Mouse (Mus musculus): Measurements from ENCODE around the gene Gm7102. TPM values are rescaled to one million over a fixed set of nuclear protein-coding genes. Genes with fewer than 3 reads are reported as not detected.
"Not testable (repeated sequence)": the region's sequence is repeated elsewhere in the genome, so short reads cannot be mapped to it uniquely, and the experiment has no call there.

Gene Gm7102
- 0.04 and 0.08 TPM in 2 replicates for polyA plus RNA-seq (2012; rRNA removed)

DNA sequence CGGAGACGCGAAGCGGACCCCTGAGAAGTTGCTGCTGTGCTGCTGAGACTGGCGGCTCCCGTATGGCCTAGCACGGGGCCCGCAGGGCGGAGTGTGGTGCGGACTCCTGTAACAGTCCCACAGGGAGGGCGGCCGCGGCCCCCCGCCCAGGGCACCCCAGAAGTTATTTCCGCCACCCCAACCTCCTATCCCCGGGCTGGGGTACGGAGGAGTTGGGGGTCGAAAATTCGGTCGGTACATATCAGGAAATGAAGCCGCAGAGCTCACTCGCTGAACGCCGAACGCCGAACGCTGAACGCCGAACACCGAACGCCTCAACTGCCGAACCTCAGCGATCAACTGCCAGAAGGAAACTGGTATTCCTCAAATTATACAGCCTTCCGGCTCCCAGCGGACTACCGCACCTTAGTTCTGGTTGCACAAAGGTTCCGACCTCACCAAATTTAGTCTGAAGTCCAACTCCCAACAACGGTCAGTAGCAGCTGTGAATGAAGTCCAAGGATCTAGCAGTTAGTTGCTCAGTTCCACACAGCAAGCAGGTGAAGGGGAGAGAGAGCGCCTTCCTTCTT, at the start of gene Gm7102:
Gm7102 (minus strand) TSS at position 554 of the 569 bp plus-strand sequence.
- DNase-seq (ENCODE audit: low spot score), result no peak

DNA sequence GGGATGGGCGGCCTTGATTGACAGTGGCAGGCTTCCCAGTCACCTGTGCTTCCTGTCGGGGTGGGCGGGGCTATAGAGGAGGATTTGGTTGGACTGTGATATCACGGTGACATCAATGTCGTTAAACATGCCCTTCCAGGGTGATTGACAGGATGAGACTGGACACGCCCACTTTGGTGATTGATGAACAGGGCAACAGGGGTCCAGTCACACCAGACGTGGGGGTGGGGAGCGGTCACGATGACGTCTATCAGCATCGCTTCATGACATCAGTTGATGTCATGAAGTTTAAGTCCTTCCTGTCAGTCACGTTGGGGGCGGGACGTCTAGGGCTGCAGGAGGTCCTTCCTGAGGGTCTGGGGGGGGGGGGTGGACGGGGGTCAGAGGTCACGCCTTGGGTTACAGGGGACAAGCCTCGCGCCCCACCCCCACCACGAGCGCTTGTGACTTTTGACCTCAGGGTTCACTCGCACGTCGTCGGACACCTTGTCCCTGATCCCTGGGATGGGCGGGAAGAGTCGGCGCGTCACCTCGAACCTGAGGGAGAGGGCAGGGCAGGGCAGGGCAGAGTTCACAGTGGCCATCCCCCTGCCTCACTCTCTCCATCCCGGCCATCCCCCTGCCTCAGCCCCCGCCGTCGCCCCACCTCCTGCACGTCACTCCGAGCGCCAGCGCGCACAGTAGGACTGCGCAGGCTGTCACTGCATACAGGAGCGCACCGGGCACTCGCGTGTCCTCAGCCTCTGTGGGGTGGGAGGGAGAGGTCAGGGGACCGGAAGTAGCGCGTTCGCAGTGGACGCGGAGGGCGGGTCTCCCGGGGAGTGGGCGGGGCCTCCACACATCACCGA, 48.8 kb upstream of the Gm7102 start:
- DNase-seq (ENCODE audit: low spot score), result no peak

GRCm38 (mm10) chr19:61223706-61224328, 47.7 kb upstream of the Gm7102 start:
- no peak for DNase-seq (ENCODE audit: low spot score)

GRCm38 (mm10) chr19:61207506-61207905, 31.4 kb upstream of the Gm7102 start:
- not testable (repeated sequence) for DNase-seq (ENCODE audit: low spot score)

- DNase-seq (ENCODE audit: low spot score), result no peak
These were observed 23.7 kb upstream of the Gm7102 start for GRCm38 (mm10) chr19:61199836-61200235.

DNA sequence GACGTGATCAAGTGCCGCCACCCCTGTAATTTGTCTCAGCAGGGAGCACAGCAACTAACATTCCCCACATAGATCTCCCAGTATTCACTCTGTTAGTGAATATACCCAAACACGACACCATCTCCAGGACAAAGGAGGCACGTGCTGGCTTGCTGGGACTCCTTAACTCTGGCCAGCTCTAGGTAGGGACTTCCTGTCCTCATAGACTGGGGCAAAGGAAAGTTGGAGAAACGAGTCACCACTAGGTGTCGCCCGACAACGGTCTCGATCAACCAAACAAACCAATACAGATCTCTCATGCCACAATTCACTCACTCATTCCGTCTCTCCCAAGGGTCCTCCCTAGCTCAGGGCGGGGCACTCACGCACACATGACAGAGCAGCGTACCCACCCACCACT, 23.2 kb upstream of the Gm7102 start:
- peak; percentile 55 for DNase-seq (ENCODE audit: low spot score)

DNA sequence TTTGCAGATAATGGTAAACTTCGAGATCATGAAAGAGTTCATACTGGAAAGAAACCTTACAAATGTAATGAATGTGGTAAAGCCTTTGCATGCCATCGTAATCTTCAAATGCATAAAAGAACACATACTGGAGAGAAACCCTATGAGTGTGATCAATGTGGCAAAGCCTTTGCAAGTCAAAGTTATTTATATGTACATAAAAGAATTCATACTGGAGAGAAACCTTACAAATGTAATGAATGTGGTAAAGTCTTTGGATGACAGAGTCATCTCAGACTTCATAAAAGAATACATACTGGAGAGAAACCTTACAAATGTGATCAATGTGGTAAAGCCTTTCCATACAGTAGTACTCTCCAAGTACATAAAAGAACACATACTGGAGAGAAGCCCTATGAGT, 7.5 kb upstream of the Gm7102 start, which contains the start of gene Gm6020:
Gm6020 (plus strand) TSS at position 301 of the 400 bp plus-strand sequence.
- DNase-seq (ENCODE audit: low spot score), result not testable (repeated sequence)

DNA sequence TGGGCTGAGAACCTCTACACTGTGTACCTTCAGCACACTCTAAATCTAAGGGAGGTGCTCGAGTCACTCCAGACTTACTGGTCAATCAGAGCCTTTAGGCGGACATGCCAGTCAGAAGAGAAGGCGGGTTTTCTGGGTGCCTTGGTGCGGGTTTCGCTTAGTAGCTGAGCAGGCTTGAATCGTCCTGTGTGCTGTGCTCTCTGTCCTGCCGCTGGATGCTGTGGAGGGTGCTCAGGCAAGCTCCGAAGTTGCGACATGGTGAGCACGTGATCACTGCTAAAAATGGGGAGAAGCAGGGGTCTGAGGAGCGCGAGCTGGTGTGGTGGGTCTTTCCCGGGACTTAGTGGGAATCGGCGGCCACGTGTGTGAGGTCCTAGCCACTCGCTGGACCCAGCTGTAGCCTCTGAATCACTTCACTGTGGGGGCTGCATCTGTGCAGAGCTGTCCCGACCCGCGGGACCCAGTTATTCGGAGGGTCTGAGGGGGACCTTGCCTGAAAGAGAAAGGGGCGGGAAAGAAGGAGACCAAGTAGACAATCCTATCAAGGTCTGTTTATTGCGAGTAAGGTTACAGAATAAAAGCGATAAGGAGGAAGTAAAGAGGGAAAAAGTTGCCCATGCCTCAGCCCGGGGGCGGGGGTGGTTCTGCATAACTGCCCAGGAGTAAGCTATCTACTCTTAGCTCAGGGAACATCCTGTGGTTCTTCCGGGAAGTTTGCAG, 24.2 kb downstream of the Gm7102 start:
- peak; percentile 22 for DNase-seq (ENCODE audit: low spot score)

GRCm38 (mm10) chr19:61151372-61151700, 24.8 kb downstream of the Gm7102 start:
- DNase-seq (ENCODE audit: low spot score), result peak; percentile 22

DNA sequence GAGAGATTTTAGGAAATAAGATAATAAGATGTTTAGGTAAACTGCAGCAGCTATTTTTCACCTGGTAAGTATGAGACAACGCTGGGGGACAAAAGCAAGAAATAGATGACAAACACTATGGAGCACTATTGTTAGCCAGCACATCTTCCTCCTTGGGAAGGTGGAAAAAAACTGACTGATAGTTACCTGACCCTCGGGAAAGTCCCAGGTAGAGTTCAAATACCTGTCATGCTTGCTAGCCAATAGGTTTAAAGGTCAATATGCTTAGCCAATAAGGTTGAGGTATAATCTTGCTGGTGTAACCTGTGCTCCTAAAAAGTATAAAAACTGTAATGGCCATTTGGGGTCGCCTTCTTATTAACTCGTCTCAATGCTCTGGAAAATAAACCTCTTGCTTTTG, 34.8 kb downstream of the Gm7102 start:
- DNase-seq (ENCODE audit: low spot score), result no peak

- DNase-seq (ENCODE audit: low spot score), result peak; percentile 58
These were observed 35.5 kb downstream of the Gm7102 start, which contains the start of gene Zfp950 for GRCm38 (mm10) chr19:61140342-61141206. TSS of gene Zfp950 (minus strand) at chr19:61140840.

DNA sequence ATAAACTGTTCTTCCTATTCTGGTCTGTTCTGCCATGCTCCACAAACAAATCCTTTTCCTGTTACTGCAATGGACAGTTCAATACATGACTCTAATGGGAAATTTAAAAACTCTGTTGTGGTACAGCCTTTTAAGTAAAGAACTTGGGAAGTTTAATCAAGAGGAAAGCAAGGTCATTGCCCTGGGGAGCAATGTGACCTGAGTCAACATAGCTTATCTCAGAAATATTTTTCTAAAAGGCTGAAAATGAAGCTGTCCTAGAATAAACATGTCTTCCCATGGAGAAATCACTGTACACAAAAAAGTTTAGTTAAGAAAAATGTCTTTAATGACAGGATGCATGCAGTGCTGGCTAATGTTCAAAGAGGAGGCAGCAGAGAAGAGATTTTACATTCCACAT, 37.5 kb downstream of the Gm7102 start:
- no peak for DNase-seq (ENCODE audit: low spot score)

DNA sequence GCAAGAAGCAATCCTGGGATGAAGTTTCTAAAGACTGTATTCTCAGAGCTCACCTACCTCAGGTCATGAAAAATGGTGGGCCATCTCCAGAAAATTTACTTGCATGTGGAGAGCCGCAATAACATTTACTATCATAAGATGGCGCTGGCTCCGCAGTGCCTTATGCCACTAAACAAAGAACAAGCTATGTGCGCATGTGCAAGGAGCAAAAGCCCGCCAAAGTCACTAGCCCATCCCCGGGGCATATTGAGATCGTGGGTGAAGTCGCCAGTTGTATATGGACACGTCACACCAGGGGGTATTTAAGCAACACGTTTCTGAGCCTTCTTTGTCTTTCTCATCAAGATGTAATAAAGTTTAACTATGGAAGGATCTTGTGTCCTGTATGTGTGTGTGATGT, 45.0 kb downstream of the Gm7102 start:
- DNase-seq (ENCODE audit: low spot score), result no peak

Other genes starting within 250 kb of the Gm7102 start
- gene Zfp950, start 35.5 kb downstream of the Gm7102 start, polyA plus RNA-seq (2012; rRNA removed), result 49.5 and 51.4 TPM in 2 replicates
- not detected in 2 replicates for gene Gm6020, start 7.6 kb upstream of the Gm7102 start, polyA plus RNA-seq (2012; rRNA removed)
- 70.1 and 81.8 TPM in 2 replicates for gene Csf2ra, start 52.1 kb upstream of the Gm7102 start, polyA plus RNA-seq (2012; rRNA removed)
- not detected in 2 replicates for gene Gm21060, start 120.8 kb upstream of the Gm7102 start, polyA plus RNA-seq (2012; rRNA removed)

All from urinary bladder, adult 2 months (tissue).